In the genomic region with DNA sequence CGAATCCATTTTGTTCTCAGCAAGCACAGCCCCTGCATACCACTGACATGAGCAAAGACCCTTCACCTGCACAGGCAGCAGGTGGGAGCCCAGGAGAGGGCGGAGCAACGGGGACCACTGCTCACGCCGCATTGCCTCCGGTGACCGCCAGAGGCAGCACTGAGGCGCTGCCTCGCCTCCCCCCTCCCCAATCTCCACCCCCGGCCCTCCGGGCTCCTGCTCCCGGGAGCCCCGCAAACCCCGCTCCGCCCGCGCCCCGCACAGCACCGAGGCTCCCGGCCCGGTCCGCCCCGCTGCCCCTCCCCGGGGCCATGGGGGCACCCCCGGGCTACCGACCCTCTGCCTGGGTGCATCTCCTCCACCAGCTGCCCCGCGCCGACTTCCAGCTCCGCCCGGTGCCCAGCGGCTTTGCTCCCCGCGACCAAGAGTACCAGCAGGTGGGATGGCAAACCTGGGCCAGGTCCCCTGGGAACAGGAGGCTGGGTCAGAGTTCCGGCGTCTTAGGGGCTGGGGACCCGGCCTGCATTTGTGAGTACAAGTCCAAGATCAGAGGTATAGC, we compare ENCODE assay signal across 8 mouse cellular contexts. TPM values are rescaled to one million over a fixed set of nuclear protein-coding genes. Genes with fewer than 3 reads are reported as not detected.
DNase-seq lines count a peak whose midpoint lies in the region; ATAC-seq and TF ChIP-seq lines count a peak whose summit lies in the region.

TSS of gene Ttyh1 (plus strand) at position 65 of the 559 bp plus-strand sequence.

- H3K9me3 ChIP-seq in heart, postnatal 0 days (replicated peaks; ENCODE audit: control insufficient read depth, low read length), result no peaks in the 10 kb centered on the region
- H3K9me3 ChIP-seq in midbrain, postnatal 0 days (ENCODE audit: low read length), result no peaks in the 10 kb centered on the region

- H3K4me1 ChIP-seq in lung, adult 2 months (ENCODE audit: control insufficient read depth, insufficient read depth, low read length), result no peaks in the 10 kb centered on the region; the same call in none of the 2 replicates
- 0 out of 2 replicates have a peak, but pooled peaks cover 9% of the 10 kb centered on the region for H3K4me1 ChIP-seq in heart, postnatal 0 days (ENCODE audit: control insufficient read depth, insufficient read depth)
- peaks cover 13% of the 10 kb centered on the region for H3K4me1 ChIP-seq in midbrain, postnatal 0 days (ENCODE audit: insufficient read depth, low read length)

- intact Hi-C loops in left cerebral cortex, postnatal 10 days (cut with DNase I), result no loop called here

- no peak for TF ChIP-seq POLR2A in lung, adult 2 months (IDR thresholded peaks at IDR 0.05; ENCODE audit: borderline replicate concordance, extremely low read depth, low read depth, low read length)

- no peak within 1 kb of the TSS for H3K9ac ChIP-seq in heart, postnatal 0 days (replicated peaks; ENCODE audit: low read depth, low read length)
- peak within 1 kb of the TSS; percentile 98 for H3K9ac ChIP-seq in midbrain, postnatal 0 days (replicated peaks; ENCODE audit: low read length, poor library complexity, severe bottlenecking)

- 1% methylated on average over 37 of the region's 37 CpGs for WGBS in lung, adult 2 months
- WGBS in heart, postnatal 0 days, result 2% methylated on average over 28 of the region's 37 CpGs
- WGBS in midbrain, postnatal 0 days, result under 1% methylated on average over 28 of the region's 37 CpGs

- peak within 1 kb of the TSS; percentile 55 for H3K4me2 ChIP-seq in heart, postnatal 0 days (ENCODE audit: low read depth, low read length)
- H3K4me2 ChIP-seq in midbrain, postnatal 0 days (ENCODE audit: low read depth, low read length, poor library complexity, severe bottlenecking), result peak within 1 kb of the TSS; percentile 81

- H3K4me3 ChIP-seq in lung, adult 2 months (replicated peaks; ENCODE audit: extremely low read depth, low read depth, low read length), result no peak within 1 kb of the TSS
- H3K4me3 ChIP-seq in heart, postnatal 0 days (ENCODE audit: low read depth, low read length), result peak within 1 kb of the TSS; percentile 26
- peak within 1 kb of the TSS; percentile 81 for H3K4me3 ChIP-seq in midbrain, postnatal 0 days (ENCODE audit: low read depth, low read length)

- peak; percentile 40 for TF ChIP-seq CTCF in lung, adult 2 months (IDR thresholded peaks at IDR 0.05; ENCODE audit: insufficient read depth, low read length)
- peak; percentile 24; the same call in 1 of the 2 replicates for TF ChIP-seq CTCF in heart, postnatal 0 days (IDR thresholded peaks at IDR 0.05; ENCODE audit: low read depth)
- TF ChIP-seq CTCF in midbrain, postnatal 0 days (IDR thresholded peaks at IDR 0.05), result peak; percentile 83

- H3K27ac ChIP-seq in heart, postnatal 0 days (ENCODE audit: low read depth), result no peak within 1 kb of the TSS
- peak within 1 kb of the TSS; percentile 83 for H3K27ac ChIP-seq in midbrain, postnatal 0 days (ENCODE audit: low read depth, low read length)

- ATAC-seq in heart, postnatal 0 days (ENCODE audit: insufficient read depth, low read depth), result no peak
- ATAC-seq in midbrain, postnatal 0 days (ENCODE audit: low FRiP score), result peak; percentile 38

- no peak for DNase-seq in lung, adult 2 months
- DNase-seq in lung, postnatal 14 days, result no peak
- DNase-seq in cerebellum, postnatal 14 days, result peak; percentile 84 to 86
- DNase-seq in heart, postnatal 0 days (ENCODE audit: low spot score), result no peak
- DNase-seq in left cerebral cortex, postnatal 10 days (ENCODE audit: extremely low spot score in 1 of 2, low spot score in 2 of 2), result peak in 1 of 2 experiments; percentile 83
- peak; percentile 72 for DNase-seq in midbrain, postnatal 0 days (ENCODE audit: low spot score)
- DNase-seq in thymus, postnatal 4 days, result peak; percentile 75
- no peak for DNase-seq in gastrocnemius, adult 8-10 months (ENCODE audit: low spot score in 2 of 2)

- no peaks in the 10 kb centered on the region for H3K36me3 ChIP-seq in heart, postnatal 0 days (replicated peaks; ENCODE audit: control insufficient read depth, insufficient read depth, low read length)
- H3K36me3 ChIP-seq in midbrain, postnatal 0 days (ENCODE audit: insufficient read depth, low read length), result no peaks in the 10 kb centered on the region

- H3K27me3 ChIP-seq in heart, postnatal 0 days (ENCODE audit: control insufficient read depth, insufficient read depth, low read length), result peaks cover 30% of the 10 kb centered on the region
- no peaks in the 10 kb centered on the region for H3K27me3 ChIP-seq in midbrain, postnatal 0 days (ENCODE audit: insufficient read depth, low read length)

- TF ChIP-seq EP300 in heart, postnatal 0 days (IDR thresholded peaks at IDR 0.05; ENCODE audit: low read depth), result no peak

RNA-seq across cellular contexts. Expression of gene Ttyh1, which starts in this region (rescaled TPM):
- 2.6 and 3.0 TPM in 2 replicates for polyA plus RNA-seq in lung, adult 2 months (2012; rRNA removed)
- total RNA-seq in heart, postnatal 0 days (2014; rRNA removed; ENCODE audit: low replicate concordance), result 4.2 and 5.0 TPM in 2 replicates
- 0.45 and 1.1 TPM in 2 replicates for polyA plus RNA-seq in heart, postnatal 0 days (2015; fragmentation: Nextera tagmentation; extraction: Ambion mirVana)
- total RNA-seq in left cerebral cortex, postnatal 10 days (2021), result 100 to 1,000 TPM; 570 to 685 TPM
- 433 and 742 TPM in 2 replicates for total RNA-seq in midbrain, postnatal 0 days (2014; rRNA removed)
- polyA plus RNA-seq in midbrain, postnatal 0 days (2015; fragmentation: Nextera tagmentation; extraction: Ambion mirVana), result 186 and 226 TPM in 2 replicates
- total RNA-seq in gastrocnemius, adult 8-10 months (2022), result 1 to 10 TPM in 1 of 4 experiments, under 1 TPM in 3; 0.18 to 1.3 (median 0.75) TPM

Comparison
In these comparisons a context has a peak if more than half of its experiments do, and no peak if none do; other contexts are left out.
1. RNA of gene Ttyh1 (total RNA-seq): 433 to 742 TPM in midbrain, postnatal 0 days and 570 to 685 TPM in left cerebral cortex, postnatal 10 days; 4.2 to 5.0 TPM in heart, postnatal 0 days and 0.18 to 1.3 TPM in gastrocnemius, adult 8-10 months; every median in the first group is over 10 times any median in the second.
2. RNA of gene Ttyh1 (polyA plus RNA-seq): 186 to 226 TPM in midbrain, postnatal 0 days; 2.6 to 3.0 TPM in lung, adult 2 months and 0.45 to 1.1 TPM in heart, postnatal 0 days; every median in the first group is over 10 times any median in the second.
3. DNase-seq: peak in cerebellum, postnatal 14 days (2 of 2), midbrain, postnatal 0 days (single experiment) and thymus, postnatal 4 days (single experiment); none in lung, adult 2 months (single experiment), lung, postnatal 14 days (single experiment), heart, postnatal 0 days (single experiment) and gastrocnemius, adult 8-10 months (0 of 2).
4. CTCF ChIP-seq: peak in every context shown above with its lines; median percentile 83 in midbrain, postnatal 0 days; 40 in lung, adult 2 months; 24 in heart, postnatal 0 days.